ENCODE assay signal across 15 mouse cellular contexts in the genomic region with DNA sequence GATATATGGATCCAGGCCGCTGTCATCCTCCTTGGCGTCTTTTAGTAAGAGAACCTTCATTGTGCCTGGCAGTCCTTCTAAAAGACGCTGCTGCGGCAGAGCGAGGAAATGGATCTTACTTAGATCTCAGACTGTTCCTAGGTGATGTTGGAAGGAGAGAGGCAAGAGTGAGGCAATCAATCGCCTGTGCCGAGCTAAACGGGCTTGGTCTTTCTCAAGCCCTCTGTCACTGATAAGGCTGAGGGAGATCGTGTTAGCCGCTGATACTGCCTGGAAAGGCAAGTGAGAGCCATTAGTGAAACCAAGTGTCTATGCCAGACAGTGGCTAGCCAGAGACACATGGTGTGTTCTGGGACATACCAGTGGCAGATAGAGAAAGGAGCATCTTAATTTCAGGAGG. TPM values are rescaled to one million over a fixed set of nuclear protein-coding genes. Genes with fewer than 3 reads are reported as not detected.
A peak's percentile ranks its signal among the peaks of the same experiment; 100 is the strongest.
DNase-seq lines count a peak whose midpoint lies in the region; ATAC-seq and TF ChIP-seq lines count a peak whose summit lies in the region.
"Had no signal": no experiment of that assay in that cellular context is flagged by ENCODE, and none has a peak within 500 bp of the region (broad histone marks: within the 10 kb centered on the region; RNA-seq: fewer than 3 reads in every experiment).

No protein-coding gene starts in this region.

- H3K4me3 ChIP-seq in intestine, embryonic 15.5 days (replicated peaks) = no peak overlapping the region
- H3K4me3 ChIP-seq in intestine, postnatal 0 days (ENCODE audit: low read depth, low read length) = no peak overlapping the region
- peak overlapping the region; percentile 74 for H3K4me3 ChIP-seq in liver, embryonic 13.5 days (replicated peaks)
- H3K4me3 ChIP-seq: hindbrain, embryonic 15.5 days; limb, embryonic 15.5 days; midbrain, embryonic 10.5 days had no signal

- WGBS in intestine, embryonic 15.5 days = 72% methylated on average over 10 of the region's 10 CpGs
- 63% methylated on average over 10 of the region's 10 CpGs for WGBS in intestine, postnatal 0 days
- WGBS in liver, embryonic 13.5 days (ENCODE audit: insufficient replicate concordance) = 20% methylated on average over 10 of the region's 10 CpGs

- no peak overlapping the region for H3K27ac ChIP-seq in intestine, embryonic 15.5 days
- no peak overlapping the region for H3K27ac ChIP-seq in intestine, postnatal 0 days (ENCODE audit: low read depth, low read length)
- peak overlapping the region; percentile 100 for H3K27ac ChIP-seq in liver, embryonic 13.5 days
- H3K27ac ChIP-seq: hindbrain, embryonic 15.5 days; limb, embryonic 15.5 days had no signal

- no peak overlapping the region for H3K9ac ChIP-seq in intestine, embryonic 15.5 days
- H3K9ac ChIP-seq in intestine, postnatal 0 days (ENCODE audit: low read depth, low read length) = no peak overlapping the region
- H3K9ac ChIP-seq in liver, embryonic 13.5 days = peak overlapping the region; percentile 81
- H3K9ac ChIP-seq: hindbrain, embryonic 15.5 days; limb, embryonic 15.5 days had no signal

- DNase-seq in c-Kit-positive CD71-positive TER-119-negative erythroid progenitor cells, embryonic 14.5 days (ENCODE audit: low read depth) = peak; percentile 89
- DNase-seq in liver, embryonic 13.5 days = peak; percentile 88
- peak; percentile 78 for DNase-seq in spleen, postnatal 4 days (ENCODE audit: low spot score in 2 of 2)
- DNase-seq in kidney, adult 18-20 months = no peak
- DNase-seq in adipocyte (ENCODE audit: low spot score) = no peak
- no peak for DNase-seq in kidney, postnatal 4 days
- DNase-seq: cerebellum, postnatal 14 days; kidney, postnatal 14 days had no signal

- H3K27me3 ChIP-seq in intestine, embryonic 15.5 days (replicated peaks) = no peaks in the 10 kb centered on the region
- no peaks in the 10 kb centered on the region for H3K27me3 ChIP-seq in intestine, postnatal 0 days (replicated peaks; ENCODE audit: control insufficient read depth, insufficient read depth, low read length)
- no peaks in the 10 kb centered on the region for H3K27me3 ChIP-seq in liver, embryonic 13.5 days
- H3K27me3 ChIP-seq: hindbrain, embryonic 15.5 days; limb, embryonic 15.5 days had no signal

- TF ChIP-seq CTCF in intestine, postnatal 0 days (IDR thresholded peaks at IDR 0.05; ENCODE audit: low read depth) = no peak

- H3K4me2 ChIP-seq in intestine, embryonic 15.5 days (replicated peaks) = no peak overlapping the region
- no peak overlapping the region for H3K4me2 ChIP-seq in intestine, postnatal 0 days (replicated peaks; ENCODE audit: low read depth)
- peak overlapping the region; percentile 81 for H3K4me2 ChIP-seq in liver, embryonic 13.5 days
- H3K4me2 ChIP-seq: hindbrain, embryonic 15.5 days; limb, embryonic 15.5 days had no signal

- no peaks in the 10 kb centered on the region for H3K4me1 ChIP-seq in intestine, embryonic 15.5 days (replicated peaks)
- H3K4me1 ChIP-seq in intestine, postnatal 0 days (replicated peaks; ENCODE audit: control insufficient read depth, insufficient read depth, low read length) = no peaks in the 10 kb centered on the region
- H3K4me1 ChIP-seq in liver, embryonic 13.5 days (replicated peaks) = peaks cover 79% of the 10 kb centered on the region
- H3K4me1 ChIP-seq: hindbrain, embryonic 15.5 days; limb, embryonic 15.5 days; midbrain, embryonic 10.5 days had no signal

- peak; percentile 78; the same call in 1 of the 2 replicates for ATAC-seq in intestine, embryonic 15.5 days
- no peak for ATAC-seq in intestine, postnatal 0 days
- peak; percentile 84 for ATAC-seq in liver, embryonic 13.5 days (ENCODE audit: low read depth)

- H3K9me3 ChIP-seq in intestine, embryonic 15.5 days = no peaks in the 10 kb centered on the region
- no peaks in the 10 kb centered on the region for H3K9me3 ChIP-seq in intestine, postnatal 0 days (ENCODE audit: control insufficient read depth)
- no peaks in the 10 kb centered on the region for H3K9me3 ChIP-seq in liver, embryonic 13.5 days (replicated peaks)
- H3K9me3 ChIP-seq: hindbrain, embryonic 15.5 days; limb, embryonic 15.5 days; midbrain, embryonic 10.5 days had no signal

- no peaks in the 10 kb centered on the region for H3K36me3 ChIP-seq in intestine, embryonic 15.5 days
- H3K36me3 ChIP-seq in intestine, postnatal 0 days (ENCODE audit: control insufficient read depth, insufficient read depth) = peaks cover 10% of the 10 kb centered on the region; the same call in 1 of the 2 replicates
- peaks cover 46% of the 10 kb centered on the region for H3K36me3 ChIP-seq in liver, embryonic 13.5 days

RNA-seq across cellular contexts. Expression of gene Bccip, which starts 6.8 kb away (rescaled TPM):
- 165 TPM in 2 replicates for polyA plus RNA-seq in intestine, embryonic 15.5 days (2015; fragmentation: Nextera tagmentation; extraction: Ambion mirVana)
- polyA plus RNA-seq in intestine, postnatal 0 days (2015; fragmentation: Nextera tagmentation; extraction: Ambion mirVana) = 91.4 and 92.6 TPM in 2 replicates
- 121 and 142 TPM in 2 replicates for polyA plus RNA-seq in liver, embryonic 13.5 days (2015; fragmentation: Nextera tagmentation; extraction: Ambion mirVana)

RNA-seq across cellular contexts. Expression of gene Uros, which starts 7.5 kb away (rescaled TPM):
- 33.6 and 34.7 TPM in 2 replicates for polyA plus RNA-seq in intestine, embryonic 15.5 days (2015; fragmentation: Nextera tagmentation; extraction: Ambion mirVana)
- 12.1 and 12.4 TPM in 2 replicates for polyA plus RNA-seq in intestine, postnatal 0 days (2015; fragmentation: Nextera tagmentation; extraction: Ambion mirVana)
- 184 and 196 TPM in 2 replicates for polyA plus RNA-seq in liver, embryonic 13.5 days (2015; fragmentation: Nextera tagmentation; extraction: Ambion mirVana)

RNA-seq across cellular contexts. Expression of gene Mmp21, which starts 22.5 kb away (rescaled TPM):
- 0.09 TPM in 1 of 2 replicates, not detected in the other for polyA plus RNA-seq in intestine, embryonic 15.5 days (2015; fragmentation: Nextera tagmentation; extraction: Ambion mirVana)
- 0.08 TPM in 1 of 2 replicates, not detected in the other for polyA plus RNA-seq in intestine, postnatal 0 days (2015; fragmentation: Nextera tagmentation; extraction: Ambion mirVana)
- polyA plus RNA-seq in liver, embryonic 13.5 days (2015; fragmentation: Nextera tagmentation; extraction: Ambion mirVana) = 0.09 TPM in 1 of 2 replicates, not detected in the other
- polyA plus RNA-seq: heart, embryonic 14.5 days; limb, embryonic 15.5 days; midbrain, embryonic 10.5 days; neural tube, embryonic 11.5 days had no signal

Comparison
In these comparisons a context has a peak if more than half of its experiments do, and no peak if none do; other contexts are left out.
1. DNase-seq: peak in c-Kit-positive CD71-positive TER-119-negative erythroid progenitor cells, embryonic 14.5 days (single experiment), liver, embryonic 13.5 days (single experiment) and spleen, postnatal 4 days (2 of 2); none in kidney, adult 18-20 months (single experiment), adipocyte (single experiment) and kidney, postnatal 4 days (0 of 2).